Mouse (Mus musculus) spleen, adult 2 months (tissue): ENCODE measurements around the gene Cyp2d22. TPM values are rescaled to one million over a fixed set of nuclear protein-coding genes. Genes with fewer than 3 reads are reported as not detected.

Experiments used
- DNase-seq, 2 experiments: peaks; one replicate each; pipeline versions ENCODE4 v3.0.0 to v3.0.0-alpha.2; 2012 to 2021; ENCODE audit warnings: low spot score in 2 of 2, low read depth in 1 of 2
- H3K27ac ChIP-seq: fragments of 200-500 bp; 2 replicates; pipeline ENCODE4 v1.5.1; 2012; ENCODE audit warnings: low read length, inconsistent platforms; ENCODE audit not compliant: insufficient read depth
- H3K27me3 ChIP-seq: fragments of 200-500 bp; 2 replicates; pipeline ENCODE4 v1.6.1; 2012; ENCODE audit warnings: mild to moderate bottlenecking, moderate library complexity, low read length, inconsistent platforms; ENCODE audit not compliant: control insufficient read depth, insufficient read depth
- H3K36me3 ChIP-seq: fragments of 200-500 bp; 2 replicates; pipeline ENCODE4 v1.6.1; 2012; ENCODE audit warnings: mild to moderate bottlenecking, low read length, inconsistent platforms; ENCODE audit not compliant: control insufficient read depth, insufficient read depth
- H3K4me1 ChIP-seq: fragments of 200-500 bp; 2 replicates; pipeline ENCODE4 v1.6.1; 2011; ENCODE audit warnings: inconsistent platforms; ENCODE audit not compliant: control insufficient read depth, insufficient read depth, insufficient read length
- H3K4me3 ChIP-seq: fragments of 200-500 bp; 2 replicates; pipeline ENCODE4 v1.5.1; 2011; ENCODE audit warnings: mild to moderate bottlenecking, inconsistent platforms; ENCODE audit not compliant: insufficient read depth, insufficient read length; ENCODE audit errors: extremely low read depth
- CTCF ChIP-seq: fragments of 200-500 bp; IDR thresholded peaks from 2 replicates; pipeline ENCODE4 v1.5.1; 2011; ENCODE audit warnings: mild to moderate bottlenecking, inconsistent platforms; ENCODE audit not compliant: insufficient read depth, insufficient read length, insufficient replicate concordance; ENCODE audit errors: extremely low read depth
- POLR2A ChIP-seq: fragments of 200-500 bp; IDR thresholded peaks from 2 replicates; pipeline ENCODE4 v1.6.1; 2011; ENCODE audit warnings: low read depth, low read length, inconsistent platforms
- WGBS: fragments of 180-500 bp; shearing (Covaris S2); methylation state at CpG from one replicate; pipeline ENCODE4 v1.1.7; 2018; 5-methylcytosine and 5-hydroxymethylcytosine counted together
- polyA plus RNA-seq: library from polyadenylated mRNA; depleted of rRNA; stranded (reverse); fragments of >200 nt; gene quantifications from 2 replicates; pipeline ENCODE4 v1.2.3, GENCODE M21; 2012; rRNA removed

Cyp2d22 gene
- polyA plus RNA-seq, 1 experiment, result 11.3 TPM

- WGBS, result 86% methylated on average over 4 of the region's 4 CpGs
- Histone ChIP-seq H3K4me1 (peaks cover 8% of the 10 kb centered on the region; the same call in 1 of the 2 replicates), H3K4me3 (no peak overlapping the region), H3K36me3 (peaks cover 16% of the 10 kb centered on the region), H3K27ac (no peak overlapping the region), H3K27me3 (no peaks in the 10 kb centered on the region)
- TF ChIP-seq POLR2A (no peak), CTCF (no peak)
- DNase-seq, result no peak
Measured at GRCm38 (mm10) chr15:82335194-82335593, 44.9 kb downstream of the Cyp2d22 start.

GRCm38 (mm10) chr15:82325382-82325781 is 54.7 kb downstream of the Cyp2d22 start:
- no peak for TF ChIP-seq POLR2A
- no peak for TF ChIP-seq CTCF
- Histone ChIP-seq H3K4me3 (no peak overlapping the region), H3K4me1 (no peaks in the 10 kb centered on the region), H3K27me3 (no peaks in the 10 kb centered on the region), H3K27ac (no peak overlapping the region), H3K36me3 (peaks cover 7% of the 10 kb centered on the region)
- DNase-seq, result no peak
- WGBS, result 48% methylated on average over 2 of the region's 2 CpGs

- no peak overlapping the region for H3K27ac ChIP-seq
- no peak overlapping the region for H3K4me3 ChIP-seq
- 82% methylated on average over 8 of the region's 8 CpGs for WGBS
- no peaks in the 10 kb centered on the region for H3K27me3 ChIP-seq
- no peak for TF ChIP-seq CTCF
- no peak for TF ChIP-seq POLR2A
- H3K4me1 ChIP-seq, result no peaks in the 10 kb centered on the region
- DNase-seq, result no peak
- H3K36me3 ChIP-seq, result no peaks in the 10 kb centered on the region
Measured at GRCm38 (mm10) chr15:82322195-82322594, 57.9 kb downstream of the Cyp2d22 start.

Other genes with a start within 250 kb of the Cyp2d22 start
- gene Srebf2, start 233.1 kb downstream of the Cyp2d22 start, polyA plus RNA-seq, result 204 and 317 TPM in 2 replicates
- gene Shisa8, start 167.4 kb downstream of the Cyp2d22 start, polyA plus RNA-seq, result 5.4 and 14.7 TPM in 2 replicates
- 120 and 179 TPM in 2 replicates for gene Tnfrsf13c, start 155.9 kb downstream of the Cyp2d22 start, polyA plus RNA-seq
- gene Cenpm, start 135.5 kb downstream of the Cyp2d22 start, polyA plus RNA-seq, result 10.2 and 16.8 TPM in 2 replicates
- 0.05 and 0.08 TPM in 2 replicates for gene 1500009C09Rik, start 127.9 kb downstream of the Cyp2d22 start, polyA plus RNA-seq
- gene Sept3, start 105.4 kb downstream of the Cyp2d22 start, polyA plus RNA-seq, result 1.6 and 1.8 TPM in 2 replicates
- 0.07 TPM in 1 of 2 replicates, not detected in the other for gene Wbp2nl, start 81.3 kb downstream of the Cyp2d22 start, polyA plus RNA-seq
- 121 and 123 TPM in 2 replicates for gene Naga, start 41.3 kb downstream of the Cyp2d22 start, polyA plus RNA-seq
- gene Pheta2, start 41.3 kb downstream of the Cyp2d22 start, polyA plus RNA-seq, result 5.1 and 5.5 TPM in 2 replicates
- gene Smdt1, start 41.3 kb downstream of the Cyp2d22 start, polyA plus RNA-seq, result 106 and 148 TPM in 2 replicates
- gene Ndufa6, start 25.9 kb downstream of the Cyp2d22 start, polyA plus RNA-seq, result 95.8 and 162 TPM in 2 replicates
- not detected in 2 replicates for gene Cyp2d11, start 13.8 kb upstream of the Cyp2d22 start, polyA plus RNA-seq
- gene Cyp2d10, start 26.9 kb upstream of the Cyp2d22 start, polyA plus RNA-seq, result 0.08 and 0.19 TPM in 2 replicates
- not detected in 2 replicates for gene Cyp2d9, start 53.2 kb upstream of the Cyp2d22 start, polyA plus RNA-seq
- not detected in 2 replicates for gene Cyp2d12, start 174.8 kb upstream of the Cyp2d22 start, polyA plus RNA-seq
- gene Cyp2d34, start 240.7 kb upstream of the Cyp2d22 start, polyA plus RNA-seq, result 0.05 TPM in 1 of 2 replicates, not detected in the other